Mouse (Mus musculus): ENCODE results near the gene Lim2.

DNA sequence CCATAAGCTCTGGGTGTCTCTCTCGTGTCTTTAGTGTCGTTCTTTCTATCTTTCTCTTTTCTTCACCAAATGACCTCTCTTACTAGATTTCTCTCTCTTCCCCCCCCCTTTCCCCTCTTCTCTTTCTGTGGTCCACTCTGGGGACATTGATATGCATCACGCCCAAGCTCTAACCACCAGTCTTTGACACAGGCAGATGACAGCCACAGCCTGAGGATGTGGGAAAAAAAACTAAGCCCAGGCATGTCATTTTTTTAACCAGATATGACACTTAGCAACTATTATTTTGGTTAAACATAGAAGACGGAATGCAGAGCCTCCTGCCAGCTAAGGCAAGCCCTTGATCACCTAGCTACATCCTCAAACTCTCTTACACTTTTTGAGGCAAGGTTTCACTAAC, 11.1 kb downstream of the Lim2 start:
- TF ChIP-seq GATA1 (IDR thresholded peaks at IDR 0.05; ENCODE audit: low read depth, low read length) (no peak), TBP (IDR thresholded peaks at IDR 0.05; ENCODE audit: low read depth, low read length) (no peak), CTCF (IDR thresholded peaks at IDR 0.05 in 2 of 3, conservative IDR thresholded peaks at IDR 0.05 in 1 of 3; ENCODE audit: control insufficient read depth in 1 of 3, insufficient read depth in 1 of 3, low read depth in 2 of 3, low read length in 3 of 3, poor library complexity in 1 of 3, severe bottlenecking in 1 of 3) (no peak)

Data from MEL (cell line).